Mouse (Mus musculus) midbrain, embryonic 16.5 days (tissue): ENCODE measurements around the gene Samd11. TPM values are rescaled to one million over a fixed set of nuclear protein-coding genes. Genes with fewer than 3 reads are reported as not detected.

Experiments
- ATAC-seq: fragments of 200-750 bp; cut with Nextera tagmentation; 2 replicates; pipeline ENCODE4 v1.8.0; 2017; ENCODE audit warnings: moderate TSS enrichment
- H3K27ac ChIP-seq: fragments of 300-500 bp; sonication (generic); 2 replicates; pipeline ENCODE4 v1.5.1; 2014; ENCODE audit warnings: mild to moderate bottlenecking, low read length, mixed read lengths
- H3K27me3 ChIP-seq: fragments of 300-500 bp; sonication (generic); 2 replicates; pipeline ENCODE4 v1.6.1; 2014; ENCODE audit warnings: low read depth, low read length, mixed read lengths; ENCODE audit not compliant: control insufficient read depth, insufficient read depth
- H3K36me3 ChIP-seq: fragments of 300-500 bp; sonication (generic); 2 replicates; pipeline ENCODE4 v1.6.1; 2014; ENCODE audit warnings: mild to moderate bottlenecking, low read length, moderate library complexity, mixed read lengths; ENCODE audit not compliant: control insufficient read depth, insufficient read depth
- H3K4me1 ChIP-seq: fragments of 300-500 bp; sonication (generic); 2 replicates; pipeline ENCODE4 v1.6.1; 2014; ENCODE audit warnings: mild to moderate bottlenecking, low read length, mixed read lengths; ENCODE audit not compliant: control insufficient read depth, insufficient read depth
- H3K4me2 ChIP-seq: fragments of 300-500 bp; sonication (generic); 2 replicates; pipeline ENCODE4 v1.6.1; 2014; ENCODE audit warnings: mild to moderate bottlenecking, low read length, mixed read lengths
- H3K4me3 ChIP-seq: fragments of 300-500 bp; sonication (generic); 2 replicates; pipeline ENCODE4 v1.5.1; 2014; ENCODE audit warnings: low read depth, mild to moderate bottlenecking, low read length, moderate library complexity, mixed read lengths
- H3K9ac ChIP-seq: fragments of 300-500 bp; sonication (generic); 2 replicates; pipeline ENCODE4 v1.6.1; 2014; ENCODE audit warnings: low read depth, low read length, mixed read lengths
- H3K9me3 ChIP-seq: fragments of 300-500 bp; sonication (generic); replicated peaks from 2 replicates; pipeline ENCODE4 v1.6.1; 2014; ENCODE audit warnings: mild to moderate bottlenecking, low read length, mixed read lengths; ENCODE audit not compliant: control insufficient read depth, poor library complexity, severe bottlenecking
- WGBS: fragments of 180-500 bp; shearing (Covaris S2); extraction: QIAGEN DNeasy Blood & Tissue Kit; methylation state at CpG from one replicate; pipeline ENCODE4 v1.1.7; 2014; 5-methylcytosine and 5-hydroxymethylcytosine counted together
- microRNA-seq: library from miRNA; unstranded; fragments of <30 nt; microRNA quantifications from one replicate; pipeline ENCODE4, GENCODE M21; 2017
- polyA plus RNA-seq: library from polyadenylated mRNA; unstranded; fragments of >200 nt; fragmentation: Nextera tagmentation; extraction: Ambion mirVana; gene quantifications from 2 replicates; pipeline ENCODE4 v1.2.1, GENCODE M21; 2015

The Samd11 gene
- polyA plus RNA-seq, 1 experiment from 2014 or later, result 4.4 TPM

DNA sequence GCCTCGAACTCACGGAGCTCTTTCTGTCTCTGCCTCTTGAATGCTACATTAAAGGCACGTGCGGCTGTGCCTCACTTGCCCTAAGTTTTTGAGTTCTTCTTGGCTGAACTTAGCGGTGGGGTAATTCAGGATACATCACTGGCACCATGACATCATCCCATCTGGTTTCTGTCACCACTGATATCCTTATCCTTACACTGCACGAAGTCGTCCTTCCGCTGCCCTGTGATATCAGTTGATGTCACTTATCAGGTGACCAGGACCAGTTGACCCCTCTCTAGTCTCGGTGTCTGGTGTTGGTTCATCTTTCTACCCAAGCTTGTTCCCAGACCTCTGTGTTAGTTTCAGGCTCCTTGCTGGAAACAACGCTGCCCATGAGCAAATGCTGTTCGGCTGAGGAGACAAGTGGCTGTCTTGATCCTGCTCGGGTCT, 53.0 kb downstream of the Samd11 start:
- no peak for ATAC-seq
- H3K9me3 ChIP-seq, result no peaks in the 10 kb centered on the region
- H3K36me3 ChIP-seq, result no peaks in the 10 kb centered on the region
- H3K27ac ChIP-seq, result peak overlapping the region; percentile 14; the same call in 1 of the 2 replicates
- peaks cover 15% of the 10 kb centered on the region for H3K4me1 ChIP-seq
- no peak overlapping the region for H3K9ac ChIP-seq
- 44% methylated on average over 12 of the region's 12 CpGs for WGBS
- H3K27me3 ChIP-seq, result peaks cover 2% of the 10 kb centered on the region; the same call in 1 of the 2 replicates
- peak overlapping the region; percentile 96 for H3K4me2 ChIP-seq
- peak overlapping the region; percentile 57 for H3K4me3 ChIP-seq

DNA sequence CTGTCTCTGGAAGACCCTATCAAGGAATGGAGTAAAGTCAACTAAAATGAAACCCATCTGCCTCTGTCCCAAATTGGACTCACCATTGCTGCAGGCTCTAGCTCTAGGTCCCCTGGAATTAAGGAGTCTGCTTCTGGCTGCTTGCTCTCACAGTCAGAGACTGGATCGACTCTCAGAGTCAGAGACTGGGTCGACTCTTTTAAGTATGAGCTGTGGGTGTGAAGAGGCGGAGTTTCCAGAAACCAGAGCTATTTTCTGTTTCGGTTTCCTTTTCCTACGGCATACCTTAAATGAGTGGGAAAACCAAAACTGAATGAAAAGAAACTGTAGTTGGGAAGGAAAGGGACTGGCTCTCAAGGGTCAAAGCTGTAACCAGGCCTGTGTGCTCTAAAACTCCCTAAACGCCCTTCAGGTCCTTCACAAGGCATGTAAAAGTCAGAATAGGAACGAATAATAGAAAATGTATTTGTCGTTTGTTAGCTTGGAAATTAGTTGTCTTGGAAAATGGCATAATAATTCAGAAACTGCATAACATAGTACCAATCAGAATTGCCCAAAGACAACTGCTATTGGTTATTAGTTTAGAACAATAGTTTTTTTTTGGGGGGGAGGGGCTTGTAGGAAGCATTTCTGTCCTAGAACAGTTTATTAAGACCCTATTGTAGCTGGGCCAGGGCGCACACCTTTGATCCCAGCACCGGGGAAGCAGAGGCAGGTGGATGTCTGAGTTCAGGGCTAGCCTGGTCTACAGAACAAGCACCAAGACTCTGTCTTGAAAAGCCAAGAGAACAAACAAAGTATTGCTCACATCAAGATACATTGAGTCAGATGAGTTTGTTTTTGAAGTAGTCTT, 54.6 kb downstream of the Samd11 start, which contains the start of gene Isg15:
Gene Isg15, minus strand, starts transcription at position 196 of the 853 bp plus-strand sequence.
- ATAC-seq, result no peak
- 63% methylated on average over 10 of the region's 10 CpGs for WGBS

GRCm38 (mm10) chr4:156197829-156198205, 57.6 kb downstream of the Samd11 start:
- Histone ChIP-seq H3K9ac (peak overlapping the region; percentile 65), H3K4me3 (peak overlapping the region; percentile 83), H3K27me3 (no peaks in the 10 kb centered on the region), H3K9me3 (no peaks in the 10 kb centered on the region), H3K27ac (peak overlapping the region; percentile 95), H3K36me3 (0 out of 2 replicates have a peak, but pooled peaks cover 7% of the 10 kb centered on the region), H3K4me2 (peak overlapping the region; percentile 57), H3K4me1 (peaks cover 25% of the 10 kb centered on the region)
- WGBS, result 0% methylated on average over 26 of the region's 26 CpGs
- ATAC-seq, result peak; percentile 90

More for the DNA sequence above, 54.6 kb downstream of the Samd11 start, which contains the start of gene Isg15:
- Histone ChIP-seq H3K36me3 (no peaks in the 10 kb centered on the region), H3K27ac (no peak within 1 kb of the TSS), H3K27me3 (peaks cover 2% of the 10 kb centered on the region; the same call in 1 of the 2 replicates), H3K4me3 (no peak within 1 kb of the TSS), H3K4me2 (no peak within 1 kb of the TSS), H3K9me3 (no peaks in the 10 kb centered on the region), H3K4me1 (peaks cover 20% of the 10 kb centered on the region), H3K9ac (no peak within 1 kb of the TSS)

GRCm38 (mm10) chr4:156197131-156197828, 58.2 kb downstream of the Samd11 start, which contains the start of gene Agrn:
Gene Agrn (minus strand): TSS chr4:156197488.
- Histone ChIP-seq H3K36me3 (0 out of 2 replicates have a peak, but pooled peaks cover 7% of the 10 kb centered on the region), H3K4me3 (peak within 1 kb of the TSS; percentile 83), H3K27me3 (no peaks in the 10 kb centered on the region), H3K9me3 (no peaks in the 10 kb centered on the region), H3K27ac (peak within 1 kb of the TSS; percentile 95), H3K4me2 (peak within 1 kb of the TSS; percentile 77), H3K4me1 (peaks cover 26% of the 10 kb centered on the region), H3K9ac (peak within 1 kb of the TSS; percentile 88)
- 1% methylated on average over 25 of the region's 88 CpGs for WGBS
- peak; percentile 77 for ATAC-seq

Small RNA genes lying within 50 kb of the gene (microRNA-seq; reads per million reads assigned to microRNA genes)
- gene Mir7658, result 3.3 reads per million, percentile 16 among the genes with 10 or more reads in this experiment

Other genes with a start within 250 kb of the Samd11 start
- gene Tnfrsf4, start 241.8 kb downstream of the Samd11 start, polyA plus RNA-seq, result 0.91 TPM in 1 of 2 replicates, not detected in the other
- gene Tnfrsf18, start 229.5 kb downstream of the Samd11 start, polyA plus RNA-seq, result 2.0 and 2.4 TPM in 2 replicates
- gene Ttll10, start 196.2 kb downstream of the Samd11 start, polyA plus RNA-seq, result not detected in 2 replicates
- gene 9430015G10Rik, start 145.7 kb downstream of the Samd11 start, polyA plus RNA-seq, result 34.3 and 38.6 TPM in 2 replicates
- 0.54 and 0.75 TPM in 2 replicates for gene Rnf223, start 125.1 kb downstream of the Samd11 start, polyA plus RNA-seq
- 126 and 129 TPM in 2 replicates for gene Agrn, start 58.2 kb downstream of the Samd11 start, polyA plus RNA-seq
- gene Isg15, start 54.8 kb downstream of the Samd11 start, polyA plus RNA-seq, result 1.2 and 1.4 TPM in 2 replicates
- 3.7 and 4.2 TPM in 2 replicates for gene AW011738, start 52.4 kb downstream of the Samd11 start, polyA plus RNA-seq
- gene Perm1, start 39.8 kb downstream of the Samd11 start, polyA plus RNA-seq, result 2.0 and 2.7 TPM in 2 replicates
- gene Plekhn1, start 20.8 kb downstream of the Samd11 start, polyA plus RNA-seq, result 26.8 and 26.9 TPM in 2 replicates
- gene Noc2l, start 19.6 kb downstream of the Samd11 start, polyA plus RNA-seq, result 48.6 and 50.9 TPM in 2 replicates
- not detected in 2 replicates for gene Vmn2r-ps159, start 75.4 kb upstream of the Samd11 start, polyA plus RNA-seq